Mouse (Mus musculus) forebrain, embryonic 11.5 days (tissue): ENCODE measurements around the gene Calm2. TPM values are rescaled to one million over a fixed set of nuclear protein-coding genes. Genes with fewer than 3 reads are reported as not detected.
A peak's percentile ranks its signal among the peaks of the same experiment; 100 is the strongest.

Experiments
- ATAC-seq: fragments of 200-750 bp; cut with Nextera tagmentation; replicated peaks from 2 replicates; pipeline ENCODE4 v1.8.0; 2017; ENCODE audit warnings: moderate TSS enrichment; ENCODE audit not compliant: low FRiP score
- DNase-seq: peaks from one replicate; pipeline ENCODE4 v3.0.0-alpha.2; 2017; ENCODE audit warnings: low spot score
- H3K27ac ChIP-seq: fragments of 300-500 bp; sonication (generic); 2 replicates; pipeline ENCODE4 v1.5.1; 2014; ENCODE audit warnings: low read depth, low read length
- H3K27me3 ChIP-seq: fragments of 300-500 bp; sonication (generic); 2 replicates; pipeline ENCODE4 v1.6.1; 2014; ENCODE audit warnings: mild to moderate bottlenecking, low read length, mixed read lengths; ENCODE audit not compliant: control insufficient read depth, insufficient read depth
- H3K36me3 ChIP-seq: fragments of 300-500 bp; sonication (generic); 2 replicates; pipeline ENCODE4 v1.6.1; 2014; ENCODE audit warnings: mild to moderate bottlenecking, low read length, moderate library complexity, mixed read lengths; ENCODE audit not compliant: control insufficient read depth, insufficient read depth
- H3K4me1 ChIP-seq: fragments of 300-500 bp; sonication (generic); replicated peaks from 2 replicates; pipeline ENCODE4 v1.6.1; 2014; ENCODE audit warnings: low read length, mixed read lengths; ENCODE audit not compliant: control insufficient read depth, insufficient read depth
- H3K4me2 ChIP-seq: fragments of 300-500 bp; sonication (generic); 2 replicates; pipeline ENCODE4 v1.6.1; 2014; ENCODE audit warnings: low read depth, mild to moderate bottlenecking, low read length, moderate library complexity, mixed read lengths; ENCODE audit not compliant: severe bottlenecking
- H3K4me3 ChIP-seq: fragments of 300-500 bp; sonication (generic); 2 replicates; pipeline ENCODE4 v1.5.1; 2014; ENCODE audit warnings: low read depth, low read length
- H3K9ac ChIP-seq: fragments of 300-500 bp; sonication (generic); 2 replicates; pipeline ENCODE4 v1.6.1; 2014; ENCODE audit warnings: low read length
- H3K9me3 ChIP-seq: fragments of 300-500 bp; sonication (generic); 2 replicates; pipeline ENCODE4 v1.6.1; 2016; ENCODE audit warnings: low read length, mixed read lengths; ENCODE audit not compliant: control insufficient read depth
- WGBS: fragments of 180-500 bp; shearing (Covaris S2); extraction: QIAGEN DNeasy Blood & Tissue Kit; methylation state at CpG from one replicate; pipeline ENCODE4 v1.1.7; 2014; 5-methylcytosine and 5-hydroxymethylcytosine counted together
- polyA plus RNA-seq: library from polyadenylated mRNA; unstranded; fragments of >200 nt; fragmentation: Nextera tagmentation; extraction: Ambion mirVana; gene quantifications from 2 replicates; pipeline ENCODE4 v1.2.1, GENCODE M21; 2014

Calm2 gene
- polyA plus RNA-seq, 1 experiment from 2014 or later = 1,306 TPM

DNA sequence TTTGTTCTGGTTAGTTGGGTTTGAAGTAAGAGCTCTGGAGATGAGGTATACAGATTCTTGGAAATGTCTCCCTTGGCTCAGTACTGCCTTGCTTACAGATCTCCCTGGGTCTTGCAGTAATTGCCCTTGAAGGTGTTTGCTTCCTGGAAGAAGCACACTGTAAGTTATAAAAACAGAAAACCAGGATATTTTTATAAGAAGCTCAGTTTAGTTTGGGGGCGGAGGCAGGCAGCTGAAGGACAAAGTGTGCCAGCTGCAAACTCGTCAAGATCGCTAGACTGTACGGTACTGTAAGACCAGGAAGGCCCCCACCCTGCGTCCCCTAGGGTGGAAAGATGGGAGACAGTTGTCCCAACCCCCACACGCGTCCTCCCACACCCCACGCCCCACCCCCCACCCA is 28.6 kb upstream of the Calm2 start:
- Histone ChIP-seq H3K4me3 (no peak overlapping the region), H3K4me1 (no peaks in the 10 kb centered on the region), H3K27me3 (peaks cover 3% of the 10 kb centered on the region; the same call in 1 of the 2 replicates), H3K4me2 (no peak overlapping the region), H3K9ac (no peak overlapping the region), H3K36me3 (no peaks in the 10 kb centered on the region), H3K9me3 (no peaks in the 10 kb centered on the region), H3K27ac (no peak overlapping the region)
- ATAC-seq (no peak), DNase-seq (no peak)
- WGBS = 63% methylated on average over 8 of the region's 8 CpGs

- H3K27me3 ChIP-seq = peaks cover 3% of the 10 kb centered on the region; the same call in 1 of the 2 replicates
- H3K4me3 ChIP-seq = peak overlapping the region; percentile 25
- no peaks in the 10 kb centered on the region for H3K9me3 ChIP-seq
- H3K9ac ChIP-seq = peak overlapping the region; percentile 40; the same call in 1 of the 2 replicates
- H3K4me2 ChIP-seq = peak overlapping the region; percentile 64
- ATAC-seq (peak; percentile 51; the same call in 1 of the 2 replicates), DNase-seq (no peak)
- no peak overlapping the region for H3K27ac ChIP-seq
- 1% methylated on average over 7 of the region's 7 CpGs for WGBS
- no peaks in the 10 kb centered on the region for H3K36me3 ChIP-seq
- no peaks in the 10 kb centered on the region for H3K4me1 ChIP-seq
Observed at GRCm38 (mm10) chr17:87474501-87474795, 27.7 kb upstream of the Calm2 start.

GRCm38 (mm10) chr17:87473736-87474500 is 27.2 kb upstream of the Calm2 start:
- H3K4me1 ChIP-seq = no peaks in the 10 kb centered on the region
- peak; percentile 70 for DNase-seq
- H3K36me3 ChIP-seq = no peaks in the 10 kb centered on the region
- H3K27ac ChIP-seq = no peak overlapping the region
- peak overlapping the region; percentile 25 for H3K4me3 ChIP-seq
- under 1% methylated on average over 23 of the region's 23 CpGs for WGBS
- no peaks in the 10 kb centered on the region for H3K9me3 ChIP-seq
- peak overlapping the region; percentile 64 for H3K4me2 ChIP-seq
- ATAC-seq = peak; percentile 80
- peak overlapping the region; percentile 40 for H3K9ac ChIP-seq
- peaks cover 3% of the 10 kb centered on the region; the same call in 1 of the 2 replicates for H3K27me3 ChIP-seq

DNA sequence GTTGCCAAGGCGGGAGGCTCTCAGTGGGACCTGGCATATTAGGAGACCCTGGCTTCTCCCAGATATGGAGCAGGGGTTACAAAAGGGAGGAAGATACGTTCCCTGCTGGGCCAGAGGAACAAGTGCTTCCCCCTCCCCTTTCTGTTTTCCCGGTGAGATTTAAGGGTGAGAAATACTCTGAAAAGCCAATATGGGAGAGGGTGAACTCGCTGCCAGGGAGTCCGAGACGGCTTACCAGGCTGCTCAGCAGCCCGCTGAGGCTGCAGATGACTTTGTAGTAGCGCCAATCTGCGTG is 26.7 kb upstream of the Calm2 start:
- peak overlapping the region; percentile 64 for H3K4me2 ChIP-seq
- ATAC-seq = no peak
- 7% methylated on average over 9 of the region's 9 CpGs for WGBS
- no peaks in the 10 kb centered on the region for H3K36me3 ChIP-seq
- 0 out of 2 replicates have a peak overlapping the region, but pooled peaks have one; percentile 40 for H3K9ac ChIP-seq
- H3K4me3 ChIP-seq = peak overlapping the region; percentile 25
- H3K9me3 ChIP-seq = no peaks in the 10 kb centered on the region
- H3K4me1 ChIP-seq = no peaks in the 10 kb centered on the region
- no peak overlapping the region for H3K27ac ChIP-seq
- DNase-seq = no peak
- peaks cover 3% of the 10 kb centered on the region; the same call in 1 of the 2 replicates for H3K27me3 ChIP-seq

GRCm38 (mm10) chr17:87472879-87473278 is 26.1 kb upstream of the Calm2 start:
- Histone ChIP-seq H3K4me1 (no peaks in the 10 kb centered on the region), H3K9ac (no peak overlapping the region), H3K27ac (no peak overlapping the region), H3K4me2 (no peak overlapping the region), H3K9me3 (no peaks in the 10 kb centered on the region), H3K27me3 (peaks cover 3% of the 10 kb centered on the region; the same call in 1 of the 2 replicates), H3K4me3 (no peak overlapping the region), H3K36me3 (no peaks in the 10 kb centered on the region)
- WGBS = 58% methylated on average over 10 of the region's 10 CpGs
- no peak for DNase-seq
- no peak for ATAC-seq

GRCm38 (mm10) chr17:87471661-87472060 is 24.9 kb upstream of the Calm2 start:
- Histone ChIP-seq H3K4me1 (no peaks in the 10 kb centered on the region), H3K4me3 (no peak overlapping the region), H3K4me2 (no peak overlapping the region), H3K9me3 (no peaks in the 10 kb centered on the region), H3K36me3 (no peaks in the 10 kb centered on the region), H3K9ac (no peak overlapping the region), H3K27ac (no peak overlapping the region), H3K27me3 (peaks cover 3% of the 10 kb centered on the region; the same call in 1 of the 2 replicates)
- 71% methylated on average over 6 of the region's 6 CpGs for WGBS
- DNase-seq (no peak), ATAC-seq (no peak)

GRCm38 (mm10) chr17:87470797-87471196 is 24.1 kb upstream of the Calm2 start:
- Histone ChIP-seq H3K4me2 (no peak overlapping the region), H3K4me3 (no peak overlapping the region), H3K27ac (no peak overlapping the region), H3K27me3 (peaks cover 3% of the 10 kb centered on the region; the same call in 1 of the 2 replicates), H3K9me3 (no peaks in the 10 kb centered on the region), H3K4me1 (no peaks in the 10 kb centered on the region), H3K9ac (no peak overlapping the region), H3K36me3 (no peaks in the 10 kb centered on the region)
- 69% methylated on average over 8 of the region's 8 CpGs for WGBS
- ATAC-seq (no peak), DNase-seq (no peak)

GRCm38 (mm10) chr17:87470282-87470681 is 23.5 kb upstream of the Calm2 start:
- WGBS = 72% methylated on average over 8 of the region's 8 CpGs
- H3K4me3 ChIP-seq = no peak overlapping the region
- no peaks in the 10 kb centered on the region for H3K4me1 ChIP-seq
- no peaks in the 10 kb centered on the region for H3K9me3 ChIP-seq
- H3K36me3 ChIP-seq = no peaks in the 10 kb centered on the region
- ATAC-seq (no peak), DNase-seq (no peak)
- no peak overlapping the region for H3K27ac ChIP-seq
- no peak overlapping the region for H3K4me2 ChIP-seq
- H3K27me3 ChIP-seq = peaks cover 3% of the 10 kb centered on the region; the same call in 1 of the 2 replicates
- no peak overlapping the region for H3K9ac ChIP-seq

GRCm38 (mm10) chr17:87469428-87469827 is 22.7 kb upstream of the Calm2 start:
- DNase-seq (no peak), ATAC-seq (no peak)

More at GRCm38 (mm10) chr17:87469428-87469827, 22.7 kb upstream of the Calm2 start:
- WGBS = 89% methylated on average over 8 of the region's 8 CpGs
- H3K4me2 ChIP-seq = no peak overlapping the region
- H3K4me3 ChIP-seq = no peak overlapping the region
- H3K27ac ChIP-seq = no peak overlapping the region
- H3K36me3 ChIP-seq = no peaks in the 10 kb centered on the region
- no peaks in the 10 kb centered on the region for H3K27me3 ChIP-seq
- H3K9me3 ChIP-seq = no peaks in the 10 kb centered on the region
- no peaks in the 10 kb centered on the region for H3K4me1 ChIP-seq
- H3K9ac ChIP-seq = no peak overlapping the region
